Mouse (Mus musculus): ENCODE results near the gene Trnau1ap. TPM values are rescaled to one million over a fixed set of nuclear protein-coding genes. Genes with fewer than 3 reads are reported as not detected.

Trnau1ap gene
- 66.7 and 68.6 TPM in 2 replicates for polyA plus RNA-seq (2015; fragmentation: Nextera tagmentation; extraction: Ambion mirVana)

DNA sequence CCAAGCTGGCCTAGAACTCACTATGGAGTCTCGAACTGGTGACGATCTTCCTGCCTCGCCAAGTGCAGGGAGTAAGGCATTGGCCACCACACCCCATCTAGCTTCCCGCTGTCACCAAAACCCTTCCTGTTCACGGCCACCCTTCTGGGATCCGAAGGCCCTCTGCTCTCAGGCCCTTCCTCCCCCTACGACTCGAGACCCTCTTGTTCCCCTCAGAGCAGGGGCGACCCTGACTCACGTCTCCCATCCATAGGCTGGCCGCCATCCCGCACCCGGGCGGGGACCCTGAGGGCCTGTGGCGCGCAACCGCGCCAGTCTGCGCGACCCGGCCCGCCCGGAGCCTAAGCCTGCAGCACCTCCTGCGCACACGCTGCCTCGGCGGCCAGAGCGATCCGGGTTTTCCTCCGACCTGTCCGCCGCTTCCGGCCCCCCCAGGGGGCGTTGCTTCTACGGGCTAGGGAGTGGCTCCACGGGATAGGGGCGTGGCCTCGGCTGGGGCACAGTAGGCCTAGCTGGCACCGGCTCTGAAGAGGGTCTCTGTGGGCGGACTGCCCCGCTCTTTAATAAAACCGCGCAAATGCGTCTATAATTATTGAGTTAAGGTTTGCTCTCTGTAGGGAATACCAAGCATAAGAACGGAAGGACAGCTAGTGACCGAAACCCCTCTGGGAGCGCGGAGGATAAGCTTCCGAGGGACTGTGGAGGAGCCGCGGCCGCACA lies at the start of gene Trnau1ap:
Gene Trnau1ap, minus strand, starts transcription at position 424 of the 720 bp plus-strand sequence.

DNA sequence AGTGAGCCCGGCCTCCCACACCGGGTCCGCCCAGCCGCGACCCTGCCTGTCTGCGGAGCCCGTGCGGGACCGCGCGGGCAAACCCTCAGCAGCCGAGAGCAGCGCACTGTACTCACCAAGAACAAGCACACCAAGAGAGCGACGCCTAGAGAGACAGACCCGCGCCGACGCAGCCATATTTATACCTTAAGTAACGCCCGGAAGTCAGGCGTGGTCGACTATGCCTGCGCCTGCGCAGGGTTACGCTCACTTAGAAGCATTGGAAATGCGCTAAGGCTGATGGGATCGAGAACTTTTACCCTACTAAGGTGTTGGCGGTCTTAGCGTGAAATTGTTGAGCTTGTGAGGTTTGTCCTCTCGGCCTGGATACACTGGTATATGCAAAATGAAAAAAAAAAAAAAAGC lies 24.1 kb upstream of the Trnau1ap start, which contains the start of gene Rcc1:
Gene Rcc1, minus strand, starts transcription at position 125 of the 405 bp plus-strand sequence.

GRCm38 (mm10) chr4:132302939-132303479 lies 26.3 kb downstream of the Trnau1ap start, which contains the start of gene Rab42:
Gene Rab42, minus strand, starts transcription at chr4:132303385.

GRCm38 (mm10) chr4:132274156-132274862 lies 55.0 kb downstream of the Trnau1ap start, which contains the start of gene Taf12:
Gene Taf12, plus strand, starts transcription at chr4:132274375.

Other genes with a start within 250 kb of the Trnau1ap start
- 1.1 and 1.2 TPM in 2 replicates for gene Oprd1, start 185.1 kb downstream of the Trnau1ap start, polyA plus RNA-seq (2015; fragmentation: Nextera tagmentation; extraction: Ambion mirVana)
- 63.8 and 68.9 TPM in 2 replicates for gene Ythdf2, start 117.2 kb downstream of the Trnau1ap start, polyA plus RNA-seq (2015; fragmentation: Nextera tagmentation; extraction: Ambion mirVana)
- gene Gmeb1, start 67.9 kb downstream of the Trnau1ap start, polyA plus RNA-seq (2015; fragmentation: Nextera tagmentation; extraction: Ambion mirVana), result 22.1 and 28.6 TPM in 2 replicates
- gene Taf12, start 55.2 kb downstream of the Trnau1ap start, polyA plus RNA-seq (2015; fragmentation: Nextera tagmentation; extraction: Ambion mirVana), result 31.2 and 32.7 TPM in 2 replicates
- 6.8 and 7.2 TPM in 2 replicates for gene Rab42, start 26.2 kb downstream of the Trnau1ap start, polyA plus RNA-seq (2015; fragmentation: Nextera tagmentation; extraction: Ambion mirVana)
- 17.7 and 18.7 TPM in 2 replicates for gene Rcc1, start 24.1 kb upstream of the Trnau1ap start, polyA plus RNA-seq (2015; fragmentation: Nextera tagmentation; extraction: Ambion mirVana)
- 4.2 and 5.4 TPM in 2 replicates for gene Phactr4, start 93.0 kb upstream of the Trnau1ap start, polyA plus RNA-seq (2015; fragmentation: Nextera tagmentation; extraction: Ambion mirVana)
- gene Med18, start 134.4 kb upstream of the Trnau1ap start, polyA plus RNA-seq (2015; fragmentation: Nextera tagmentation; extraction: Ambion mirVana), result 11.6 and 13.3 TPM in 2 replicates
- gene Sesn2, start 181.0 kb upstream of the Trnau1ap start, polyA plus RNA-seq (2015; fragmentation: Nextera tagmentation; extraction: Ambion mirVana), result 20.9 and 21.0 TPM in 2 replicates
- 1,673 and 1,697 TPM in 2 replicates for gene Atpif1, start 204.1 kb upstream of the Trnau1ap start, polyA plus RNA-seq (2015; fragmentation: Nextera tagmentation; extraction: Ambion mirVana)
- gene Dnajc8, start 206.0 kb upstream of the Trnau1ap start, polyA plus RNA-seq (2015; fragmentation: Nextera tagmentation; extraction: Ambion mirVana), result 134 and 151 TPM in 2 replicates
- 0.74 and 1.0 TPM in 2 replicates for gene Ptafr, start 234.5 kb upstream of the Trnau1ap start, polyA plus RNA-seq (2015; fragmentation: Nextera tagmentation; extraction: Ambion mirVana)

Data from neural tube, postnatal 0 days (tissue).